Mouse (Mus musculus) intestine, postnatal 0 days (tissue): ENCODE results near the gene Ccdc160. TPM values are rescaled to one million over a fixed set of nuclear protein-coding genes. Genes with fewer than 3 reads are reported as not detected.
A peak's percentile ranks its signal among the peaks of the same experiment; 100 is the strongest.

Source experiments
- ATAC-seq: fragments of 200-750 bp; cut with Nextera tagmentation; 2 replicates; pipeline ENCODE4 v1.8.0; 2017; ENCODE audit warnings: mild to moderate bottlenecking, moderate TSS enrichment, moderate library complexity
- H3K27ac ChIP-seq: fragments of 300-500 bp; sonication (generic); 2 replicates; pipeline ENCODE4 v1.5.1; 2014; ENCODE audit warnings: mild to moderate bottlenecking, low read depth, low read length, moderate library complexity
- H3K27me3 ChIP-seq: fragments of 300-500 bp; sonication (generic); replicated peaks from 2 replicates; pipeline ENCODE4 v1.6.1; 2014; ENCODE audit warnings: low read length, mixed read lengths; ENCODE audit not compliant: control insufficient read depth, insufficient read depth
- H3K36me3 ChIP-seq: fragments of 300-500 bp; sonication (generic); 2 replicates; pipeline ENCODE4 v1.6.1; 2014; ENCODE audit warnings: mild to moderate bottlenecking, moderate library complexity; ENCODE audit not compliant: control insufficient read depth, insufficient read depth
- H3K4me1 ChIP-seq: fragments of 300-500 bp; sonication (generic); replicated peaks from 2 replicates; pipeline ENCODE4 v1.6.1; 2014; ENCODE audit warnings: antibody characterized with exemption, low read length, mixed read lengths; ENCODE audit not compliant: control insufficient read depth, insufficient read depth
- H3K4me2 ChIP-seq: fragments of 300-500 bp; sonication (generic); replicated peaks from 2 replicates; pipeline ENCODE4 v1.6.1; 2014; ENCODE audit warnings: low read depth, mild to moderate bottlenecking, moderate library complexity
- H3K4me3 ChIP-seq: fragments of 300-500 bp; sonication (generic); 2 replicates; pipeline ENCODE4 v1.5.1; 2014; ENCODE audit warnings: low read depth, low read length
- H3K9ac ChIP-seq: fragments of 300-500 bp; sonication (generic); 2 replicates; pipeline ENCODE4 v1.6.1; 2014; ENCODE audit warnings: mild to moderate bottlenecking, low read depth, low read length
- H3K9me3 ChIP-seq: fragments of 300-500 bp; sonication (generic); 2 replicates; pipeline ENCODE4 v1.6.1; 2016; ENCODE audit warnings: mixed run types; ENCODE audit not compliant: control insufficient read depth
- CTCF ChIP-seq: sonication (generic); IDR thresholded peaks from 2 replicates; pipeline ENCODE4 v1.5.1; 2016; ENCODE audit warnings: low read depth, mild to moderate bottlenecking, control low read depth, antibody characterized with exemption, moderate library complexity
- WGBS: fragments of 180-500 bp; shearing (Covaris S2); extraction: QIAGEN DNeasy Blood & Tissue Kit; methylation state at CpG from one replicate; pipeline ENCODE4 v1.1.7; 2014; 5-methylcytosine and 5-hydroxymethylcytosine counted together
- polyA plus RNA-seq: library from polyadenylated mRNA; unstranded; fragments of >200 nt; fragmentation: Nextera tagmentation; extraction: Ambion mirVana; gene quantifications from 2 replicates; pipeline ENCODE4 v1.2.1, GENCODE M21; 2015

The Ccdc160 gene
- polyA plus RNA-seq: 5.2 and 6.2 TPM in 2 replicates

- Histone ChIP-seq H3K36me3 (no peaks in the 10 kb centered on the region), H3K4me3 (peak within 1 kb of the TSS; percentile 36), H3K4me2 (peak within 1 kb of the TSS; percentile 66), H3K4me1 (no peaks in the 10 kb centered on the region), H3K27me3 (no peaks in the 10 kb centered on the region), H3K9ac (no peak within 1 kb of the TSS), H3K27ac (peak within 1 kb of the TSS; percentile 21; the same call in 1 of the 2 replicates), H3K9me3 (no peaks in the 10 kb centered on the region)
- TF ChIP-seq CTCF: no peak; the same call in 1 of the 2 replicates
- WGBS: 25% methylated on average over 26 of the region's 26 CpGs
- ATAC-seq: peak; percentile 73
These were observed at the start of gene Ccdc160 for GRCm38 (mm10) chrX:52790980-52791593. Gene Ccdc160 (plus strand): TSS chrX:52791200.

- WGBS: 19% methylated on average over 15 of the region's 15 CpGs
- peaks cover 4% of the 10 kb centered on the region; the same call in 1 of the 2 replicates for H3K27me3 ChIP-seq
- H3K4me1 ChIP-seq: no peaks in the 10 kb centered on the region
- no peaks in the 10 kb centered on the region for H3K9me3 ChIP-seq
- H3K4me2 ChIP-seq: peak overlapping the region; percentile 78
- H3K27ac ChIP-seq: no peak overlapping the region
- no peak for TF ChIP-seq CTCF
- no peak for ATAC-seq
- no peaks in the 10 kb centered on the region for H3K36me3 ChIP-seq
- H3K9ac ChIP-seq: no peak overlapping the region
- peak overlapping the region; percentile 42 for H3K4me3 ChIP-seq
These were observed 47.2 kb upstream of the Ccdc160 start for GRCm38 (mm10) chrX:52743781-52744180.

- no peaks in the 10 kb centered on the region for H3K36me3 ChIP-seq
- H3K27ac ChIP-seq: no peak overlapping the region
- H3K4me1 ChIP-seq: no peaks in the 10 kb centered on the region
- peak overlapping the region; percentile 42 for H3K4me3 ChIP-seq
- peaks cover 4% of the 10 kb centered on the region; the same call in 1 of the 2 replicates for H3K27me3 ChIP-seq
- 20% methylated on average over 47 of the region's 50 CpGs for WGBS
- H3K9me3 ChIP-seq: no peaks in the 10 kb centered on the region
- peak overlapping the region; percentile 78 for H3K4me2 ChIP-seq
- no peak overlapping the region for H3K9ac ChIP-seq
- TF ChIP-seq CTCF: no peak
- ATAC-seq: peak; percentile 31; the same call in 1 of the 2 replicates
These were observed 46.6 kb upstream of the Ccdc160 start for GRCm38 (mm10) chrX:52744201-52745051.

GRCm38 (mm10) chrX:52745462-52745861, 45.5 kb upstream of the Ccdc160 start:
- Histone ChIP-seq H3K4me2 (peak overlapping the region; percentile 78; the same call in 1 of the 2 replicates), H3K4me1 (no peaks in the 10 kb centered on the region), H3K4me3 (no peak overlapping the region), H3K27ac (no peak overlapping the region), H3K9ac (no peak overlapping the region), H3K9me3 (no peaks in the 10 kb centered on the region), H3K27me3 (peaks cover 4% of the 10 kb centered on the region; the same call in 1 of the 2 replicates), H3K36me3 (no peaks in the 10 kb centered on the region)
- 24% methylated on average over 8 of the region's 8 CpGs for WGBS
- no peak for TF ChIP-seq CTCF
- no peak for ATAC-seq

GRCm38 (mm10) chrX:52745917-52746316, 45.1 kb upstream of the Ccdc160 start:
- Histone ChIP-seq H3K9ac (no peak overlapping the region), H3K4me1 (no peaks in the 10 kb centered on the region), H3K4me2 (no peak overlapping the region), H3K4me3 (no peak overlapping the region), H3K36me3 (no peaks in the 10 kb centered on the region), H3K27ac (no peak overlapping the region), H3K27me3 (peaks cover 4% of the 10 kb centered on the region; the same call in 1 of the 2 replicates), H3K9me3 (no peaks in the 10 kb centered on the region)
- WGBS: 27% methylated on average over 10 of the region's 10 CpGs
- no peak for TF ChIP-seq CTCF
- no peak for ATAC-seq

- Histone ChIP-seq H3K4me1 (no peaks in the 10 kb centered on the region), H3K36me3 (no peaks in the 10 kb centered on the region), H3K9me3 (no peaks in the 10 kb centered on the region), H3K4me2 (no peak overlapping the region), H3K27me3 (peaks cover 4% of the 10 kb centered on the region; the same call in 1 of the 2 replicates), H3K27ac (no peak overlapping the region), H3K4me3 (no peak overlapping the region), H3K9ac (no peak overlapping the region)
- no peak for ATAC-seq
- TF ChIP-seq CTCF: no peak
- 65% methylated on average over 1 of the region's 1 CpGs for WGBS
These were observed 44.2 kb upstream of the Ccdc160 start for GRCm38 (mm10) chrX:52746849-52747248.
